In genomic region chr17:32657041-32657440, GRCm38 (mm10) we compare ENCODE assay signal across 22 mouse cellular contexts. TPM values are rescaled to one million over a fixed set of nuclear protein-coding genes. Genes with fewer than 3 reads are reported as not detected.
"Had no signal": no experiment of that assay in that cellular context is flagged by ENCODE, and none has a peak within 500 bp of the region (broad histone marks: within the 10 kb centered on the region; RNA-seq: fewer than 3 reads in every experiment).

No protein-coding gene starts in this region.

- H3K27ac ChIP-seq: neural tube, embryonic 13.5 days; neural tube, embryonic 15.5 days; stomach, embryonic 15.5 days; stomach, postnatal 0 days had no signal

- H3K27me3 ChIP-seq: neural tube, embryonic 13.5 days; neural tube, embryonic 15.5 days; stomach, embryonic 15.5 days had no signal

- H3K36me3 ChIP-seq: neural tube, embryonic 13.5 days; neural tube, embryonic 15.5 days; stomach, embryonic 15.5 days had no signal

- H3K4me3 ChIP-seq: neural tube, embryonic 13.5 days; neural tube, embryonic 15.5 days; stomach, embryonic 15.5 days had no signal

- DNase-seq: retina, postnatal 1 day; right cerebral cortex, adult 18-20 months; right cerebral cortex, postnatal 14 days; right cerebral cortex, postnatal 25 days; right cerebral cortex, postnatal 4 days; spleen, adult 18-20 months; thymus, adult 18-20 months; thymus, adult 2 months; thymus, postnatal 14 days; thymus, postnatal 25 days; thymus, postnatal 36 days; thymus, postnatal 4 days had no signal

- H3K4me1 ChIP-seq: neural tube, embryonic 13.5 days; neural tube, embryonic 15.5 days; stomach, embryonic 15.5 days had no signal

RNA-seq across cellular contexts. Expression of gene Cyp4f40, which starts 1.7 kb away (rescaled TPM):
- total RNA-seq: neutrophil, adult 5-6 weeks had no signal
- polyA plus RNA-seq: neural tube, embryonic 13.5 days; neural tube, embryonic 14.5 days; spleen, adult 2 months; thymus, postnatal 0 days had no signal

RNA-seq across cellular contexts. Expression of gene Cyp4f15, which starts 28.4 kb away (rescaled TPM):
- total RNA-seq: neutrophil, adult 5-6 weeks had no signal
- polyA plus RNA-seq: stomach, embryonic 14.5 days; thymus, postnatal 0 days had no signal

RNA-seq across cellular contexts. Expression of gene Cyp4f37, which starts 35.9 kb away (rescaled TPM):
- polyA plus RNA-seq: neural tube, embryonic 15.5 days; stomach, embryonic 14.5 days; stomach, embryonic 15.5 days; stomach, embryonic 16.5 days; stomach, postnatal 0 days; thymus, adult 2 months; thymus, postnatal 0 days had no signal
